Comparison of ENCODE assay signal across 8 mouse cellular contexts in the genomic region with DNA sequence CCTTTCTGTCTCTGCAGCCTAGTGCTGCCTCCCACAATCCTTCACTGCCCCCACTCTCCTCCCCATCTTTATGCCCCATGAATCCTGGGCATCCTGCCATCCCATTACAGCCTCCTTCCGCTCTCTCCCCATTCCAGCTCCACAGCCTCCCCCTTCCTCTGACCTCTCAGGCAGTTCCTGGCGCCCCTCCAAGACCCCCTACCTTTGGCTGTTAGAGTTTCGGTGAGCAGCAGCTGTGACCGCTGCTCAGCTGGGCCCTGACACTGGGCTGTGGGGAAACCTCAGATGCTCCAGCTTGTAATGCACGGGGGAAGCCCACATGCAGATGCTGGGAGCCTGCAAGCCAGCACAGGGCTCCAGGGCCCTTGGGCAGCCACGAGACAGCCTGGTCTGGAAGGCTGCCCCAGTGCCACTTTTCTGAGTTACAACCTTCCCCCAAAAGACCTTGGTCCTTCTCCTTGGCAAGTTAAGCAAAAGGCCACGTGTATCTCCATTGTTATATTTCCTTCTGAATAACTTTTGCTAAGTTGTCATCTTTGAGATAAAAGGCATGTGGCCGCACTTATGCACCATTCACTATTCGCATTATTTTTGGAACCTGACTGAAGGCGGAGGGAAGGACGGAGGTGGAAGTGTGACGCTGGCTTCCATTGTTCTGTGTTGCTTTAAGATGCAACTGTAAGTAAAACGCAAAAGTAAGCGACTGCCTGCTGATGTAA.
A peak's percentile ranks its signal among the peaks of the same experiment; 100 is the strongest.
DNase-seq lines count a peak whose midpoint lies in the region; ATAC-seq lines count a peak whose summit lies in the region.

No protein-coding gene starts in this region.

- H3K27ac ChIP-seq in hindbrain, embryonic 12.5 days, result peak overlapping the region; percentile 93
- peak overlapping the region; percentile 82 for H3K27ac ChIP-seq in midbrain, embryonic 14.5 days (replicated peaks; ENCODE audit: low read depth, low read length)
- peak overlapping the region; percentile 85 for H3K27ac ChIP-seq in stomach, embryonic 14.5 days (ENCODE audit: low read length)

- peak overlapping the region; percentile 28; the same call in 1 of the 2 replicates for H3K4me2 ChIP-seq in hindbrain, embryonic 12.5 days (replicated peaks)
- peak overlapping the region; percentile 2; the same call in 1 of the 2 replicates for H3K4me2 ChIP-seq in midbrain, embryonic 14.5 days (ENCODE audit: low read length)
- peak overlapping the region; percentile 26 for H3K4me2 ChIP-seq in stomach, embryonic 14.5 days (replicated peaks; ENCODE audit: low read depth, low read length)

- no peak overlapping the region for H3K9ac ChIP-seq in hindbrain, embryonic 12.5 days
- H3K9ac ChIP-seq in midbrain, embryonic 14.5 days (replicated peaks; ENCODE audit: low read length), result no peak overlapping the region
- no peak overlapping the region for H3K9ac ChIP-seq in stomach, embryonic 14.5 days (replicated peaks; ENCODE audit: low read depth, low read length)

- no peaks in the 10 kb centered on the region for H3K36me3 ChIP-seq in hindbrain, embryonic 12.5 days
- no peaks in the 10 kb centered on the region for H3K36me3 ChIP-seq in midbrain, embryonic 14.5 days (ENCODE audit: control insufficient read depth, insufficient read depth, low read length)
- H3K36me3 ChIP-seq in stomach, embryonic 14.5 days (ENCODE audit: control insufficient read depth, insufficient read depth, low read length), result no peaks in the 10 kb centered on the region

- no peaks in the 10 kb centered on the region for H3K9me3 ChIP-seq in hindbrain, embryonic 12.5 days (replicated peaks)
- no peaks in the 10 kb centered on the region for H3K9me3 ChIP-seq in midbrain, embryonic 14.5 days (ENCODE audit: control insufficient read depth, low read length)
- H3K9me3 ChIP-seq in stomach, embryonic 14.5 days (ENCODE audit: control insufficient read depth, low read depth, low read length), result no peaks in the 10 kb centered on the region

- H3K4me3 ChIP-seq in hindbrain, embryonic 12.5 days, result no peak overlapping the region
- no peak overlapping the region for H3K4me3 ChIP-seq in midbrain, embryonic 14.5 days (replicated peaks; ENCODE audit: low read depth, low read length)
- no peak overlapping the region for H3K4me3 ChIP-seq in stomach, embryonic 14.5 days (ENCODE audit: low read depth, low read length)

- H3K27me3 ChIP-seq in hindbrain, embryonic 12.5 days, result no peaks in the 10 kb centered on the region
- no peaks in the 10 kb centered on the region for H3K27me3 ChIP-seq in midbrain, embryonic 14.5 days (ENCODE audit: control insufficient read depth, insufficient read depth, low read length)
- H3K27me3 ChIP-seq in stomach, embryonic 14.5 days (ENCODE audit: control insufficient read depth, insufficient read depth, low read length), result no peaks in the 10 kb centered on the region

- DNase-seq in Muller cell, postnatal 12 days (ENCODE audit: inconsistent ontology term), result peak; percentile 97
- peak; percentile 22 for DNase-seq in cerebellum, adult 11 months
- DNase-seq in frontal cortex, adult 2 months (ENCODE audit: extremely low spot score in 1 of 2, low spot score in 1 of 2), result peak; percentile 38 to 74
- peak; percentile 42 to 60 for DNase-seq in layer of hippocampus, postnatal 25 days (ENCODE audit: extremely low spot score in 1 of 2, low spot score in 1 of 2)
- DNase-seq in midbrain, embryonic 14.5 days, result peak; percentile 91
- DNase-seq in spleen, adult 12 weeks (ENCODE audit: low spot score), result no peak

- ATAC-seq in hindbrain, embryonic 12.5 days (ENCODE audit: low FRiP score), result peak; percentile 90
- peak; percentile 88 for ATAC-seq in midbrain, embryonic 14.5 days (ENCODE audit: low FRiP score, low TSS enrichment)
- peak; percentile 78; the same call in 1 of the 2 replicates for ATAC-seq in stomach, embryonic 14.5 days (ENCODE audit: insufficient number of reproducible peaks, insufficient read depth, low FRiP score, low read depth)

- 11% methylated on average over 14 of the region's 14 CpGs for WGBS in hindbrain, embryonic 12.5 days
- WGBS in midbrain, embryonic 14.5 days, result 14% methylated on average over 14 of the region's 14 CpGs
- WGBS in stomach, embryonic 14.5 days, result 20% methylated on average over 14 of the region's 14 CpGs

- H3K4me1 ChIP-seq in hindbrain, embryonic 12.5 days, result peaks cover 51% of the 10 kb centered on the region
- H3K4me1 ChIP-seq in midbrain, embryonic 14.5 days (ENCODE audit: control insufficient read depth, insufficient read depth, low read length), result peaks cover 32% of the 10 kb centered on the region
- peaks cover 32% of the 10 kb centered on the region for H3K4me1 ChIP-seq in stomach, embryonic 14.5 days (ENCODE audit: control insufficient read depth, insufficient read depth, low read length)
